Mouse (Mus musculus): Measurements from ENCODE around the gene Rhbdf1. TPM values are rescaled to one million over a fixed set of nuclear protein-coding genes. Genes with fewer than 3 reads are reported as not detected.

Rhbdf1 gene
- polyA plus RNA-seq, 1 experiment from 2014 or later: 46.1 TPM

DNA sequence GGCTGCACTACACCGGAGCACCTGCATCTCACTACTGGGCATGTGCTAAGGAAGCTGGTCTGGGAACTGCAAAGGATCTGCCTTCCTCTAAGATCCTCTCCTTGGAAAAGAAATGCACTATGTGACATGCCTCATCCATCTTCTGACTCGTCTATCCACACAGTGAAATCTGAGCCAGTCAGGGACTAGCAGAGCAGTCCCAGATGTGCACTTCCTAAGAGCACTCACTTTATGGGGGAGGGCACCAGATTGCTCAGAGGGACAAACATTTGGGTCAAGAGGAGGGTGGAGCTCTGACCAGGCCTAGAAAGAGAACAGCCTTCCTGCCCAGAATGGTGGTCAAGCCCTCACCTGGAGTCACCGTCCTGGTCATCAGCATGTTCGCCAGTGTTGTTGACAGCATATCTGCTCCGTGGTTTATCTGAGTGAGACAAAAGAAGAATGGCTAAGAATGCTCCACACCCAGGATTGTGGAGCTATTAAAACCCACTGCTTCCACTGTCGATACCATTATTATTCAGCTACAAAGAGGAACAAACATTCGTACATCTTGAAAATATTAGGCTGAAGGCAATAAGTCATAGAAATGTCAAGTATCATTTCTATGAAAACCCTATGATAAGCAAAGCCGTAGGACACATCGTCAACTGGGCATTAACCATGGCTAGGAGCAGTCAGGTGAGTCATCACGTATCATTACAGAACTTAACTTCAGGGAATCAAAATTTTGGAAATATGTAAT, 40.7 kb upstream of the Rhbdf1 start:
- no peak overlapping the region for H3K27ac ChIP-seq (ENCODE audit: low read length)
- H3K9me3 ChIP-seq (ENCODE audit: control insufficient read depth, low read depth, low read length): no peaks in the 10 kb centered on the region

DNA sequence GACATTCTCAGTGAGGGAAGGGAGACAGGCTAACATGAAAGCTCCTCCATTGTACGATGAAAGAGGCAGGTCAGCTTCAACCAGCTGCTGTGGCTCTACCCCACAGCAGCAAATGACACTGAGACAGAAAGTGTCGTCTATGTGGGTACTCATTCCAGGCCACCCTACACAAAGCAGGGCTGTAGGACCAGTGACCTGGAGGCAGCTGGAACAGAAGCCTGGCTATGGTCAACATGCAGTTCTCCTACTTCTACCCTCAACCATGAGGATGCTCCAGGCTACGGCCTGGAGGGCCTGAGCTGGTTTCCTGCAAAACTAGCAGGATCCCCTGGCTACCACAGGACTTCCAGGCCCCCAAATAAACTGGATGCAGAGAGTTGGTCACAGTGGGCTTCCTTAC, 34.5 kb upstream of the Rhbdf1 start:
- ATAC-seq (ENCODE audit: insufficient number of reproducible peaks, insufficient read depth, low FRiP score, low read depth): no peak

More for the DNA sequence above, 40.7 kb upstream of the Rhbdf1 start:
- 53% methylated on average over 10 of the region's 10 CpGs for WGBS
- H3K4me3 ChIP-seq (ENCODE audit: low read depth, low read length): no peak overlapping the region
- H3K4me1 ChIP-seq (ENCODE audit: control insufficient read depth, insufficient read depth, low read length): peaks cover 4% of the 10 kb centered on the region; the same call in 1 of the 2 replicates
- no peaks in the 10 kb centered on the region for H3K27me3 ChIP-seq (ENCODE audit: control insufficient read depth, insufficient read depth, low read length)
- no peak overlapping the region for H3K9ac ChIP-seq (replicated peaks; ENCODE audit: low read depth, low read length)
- no peak for ATAC-seq (ENCODE audit: insufficient number of reproducible peaks, insufficient read depth, low FRiP score, low read depth)
- peaks cover 6% of the 10 kb centered on the region; the same call in 1 of the 2 replicates for H3K36me3 ChIP-seq (ENCODE audit: control insufficient read depth, insufficient read depth, low read length)
- no peak overlapping the region for H3K4me2 ChIP-seq (replicated peaks; ENCODE audit: low read depth, low read length)

DNA sequence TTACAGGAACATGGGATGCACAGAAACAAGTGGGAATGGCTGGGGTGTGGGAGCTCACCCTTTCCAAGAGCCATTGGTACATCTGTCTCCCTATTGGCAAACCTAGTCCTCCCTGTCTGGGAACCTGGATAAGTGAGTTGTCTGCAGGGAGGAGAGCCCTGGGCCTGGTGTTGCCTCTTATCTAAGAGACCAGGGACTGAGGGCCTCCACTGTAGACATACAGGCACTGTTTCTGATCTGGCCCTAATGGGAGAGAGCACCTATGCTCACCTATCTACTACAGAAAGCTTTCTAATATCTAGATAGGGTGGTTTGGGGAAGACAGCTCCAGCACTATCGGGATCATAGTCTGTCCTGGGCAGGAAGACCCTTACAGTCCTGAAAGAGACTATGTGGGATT, 34.0 kb upstream of the Rhbdf1 start:
- WGBS: 95% methylated on average over 1 of the region's 1 CpGs
- H3K4me2 ChIP-seq (replicated peaks; ENCODE audit: low read depth, low read length): no peak overlapping the region
- H3K36me3 ChIP-seq (ENCODE audit: control insufficient read depth, insufficient read depth, low read length): peaks cover 27% of the 10 kb centered on the region
- ATAC-seq (ENCODE audit: insufficient number of reproducible peaks, insufficient read depth, low FRiP score, low read depth): peak; percentile 88; the same call in 1 of the 2 replicates
- H3K27me3 ChIP-seq (ENCODE audit: control insufficient read depth, insufficient read depth, low read length): no peaks in the 10 kb centered on the region
- H3K9me3 ChIP-seq (ENCODE audit: control insufficient read depth, low read depth, low read length): no peaks in the 10 kb centered on the region
- no peak overlapping the region for H3K4me3 ChIP-seq (ENCODE audit: low read depth, low read length)
- no peak overlapping the region for H3K27ac ChIP-seq (ENCODE audit: low read length)
- H3K9ac ChIP-seq (replicated peaks; ENCODE audit: low read depth, low read length): no peak overlapping the region
- H3K4me1 ChIP-seq (ENCODE audit: control insufficient read depth, insufficient read depth, low read length): no peaks in the 10 kb centered on the region

More for the DNA sequence above, 34.5 kb upstream of the Rhbdf1 start:
- no peak overlapping the region for H3K9ac ChIP-seq (replicated peaks; ENCODE audit: low read depth, low read length)
- no peak overlapping the region for H3K4me3 ChIP-seq (ENCODE audit: low read depth, low read length)
- H3K36me3 ChIP-seq (ENCODE audit: control insufficient read depth, insufficient read depth, low read length): peaks cover 23% of the 10 kb centered on the region
- no peak overlapping the region for H3K4me2 ChIP-seq (replicated peaks; ENCODE audit: low read depth, low read length)
- no peaks in the 10 kb centered on the region for H3K27me3 ChIP-seq (ENCODE audit: control insufficient read depth, insufficient read depth, low read length)
- no peaks in the 10 kb centered on the region for H3K4me1 ChIP-seq (ENCODE audit: control insufficient read depth, insufficient read depth, low read length)
- no peak overlapping the region for H3K27ac ChIP-seq (ENCODE audit: low read length)
- no peaks in the 10 kb centered on the region for H3K9me3 ChIP-seq (ENCODE audit: control insufficient read depth, low read depth, low read length)
- WGBS: 82% methylated on average over 3 of the region's 3 CpGs

GRCm38 (mm10) chr11:32253121-32253520, 31.0 kb upstream of the Rhbdf1 start:
- 100% methylated on average over 1 of the region's 1 CpGs for WGBS

GRCm38 (mm10) chr11:32250880-32251763, 29.0 kb upstream of the Rhbdf1 start:
- 80% methylated on average over 8 of the region's 8 CpGs for WGBS

More at GRCm38 (mm10) chr11:32253121-32253520, 31.0 kb upstream of the Rhbdf1 start:
- H3K36me3 ChIP-seq (ENCODE audit: control insufficient read depth, insufficient read depth, low read length): peaks cover 37% of the 10 kb centered on the region
- no peak overlapping the region for H3K9ac ChIP-seq (replicated peaks; ENCODE audit: low read depth, low read length)
- no peak for ATAC-seq (ENCODE audit: insufficient number of reproducible peaks, insufficient read depth, low FRiP score, low read depth)
- H3K9me3 ChIP-seq (ENCODE audit: control insufficient read depth, low read depth, low read length): no peaks in the 10 kb centered on the region
- no peak overlapping the region for H3K27ac ChIP-seq (ENCODE audit: low read length)
- no peak overlapping the region for H3K4me3 ChIP-seq (ENCODE audit: low read depth, low read length)
- no peaks in the 10 kb centered on the region for H3K4me1 ChIP-seq (ENCODE audit: control insufficient read depth, insufficient read depth, low read length)
- no peaks in the 10 kb centered on the region for H3K27me3 ChIP-seq (ENCODE audit: control insufficient read depth, insufficient read depth, low read length)
- H3K4me2 ChIP-seq (replicated peaks; ENCODE audit: low read depth, low read length): no peak overlapping the region

DNA sequence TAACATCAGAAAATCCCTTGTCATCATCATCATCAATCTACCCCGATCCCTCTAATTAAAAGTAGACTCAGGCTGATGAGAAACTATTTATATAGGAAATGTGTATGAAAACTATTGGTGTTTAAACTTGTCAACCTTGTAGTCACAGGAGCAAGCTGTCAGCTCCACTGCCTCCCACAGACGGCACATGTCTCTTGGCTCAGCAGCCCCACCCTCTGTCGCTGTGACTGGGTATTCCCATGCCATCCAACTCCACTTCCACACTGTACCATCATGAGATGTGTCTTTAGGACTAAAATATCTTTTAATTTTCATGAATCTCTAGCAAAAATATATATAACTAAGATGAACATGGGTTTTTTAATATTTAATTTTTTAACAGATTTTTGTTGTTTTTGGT, 26.2 kb upstream of the Rhbdf1 start:
- no peaks in the 10 kb centered on the region for H3K27me3 ChIP-seq (ENCODE audit: control insufficient read depth, insufficient read depth, low read length)
- H3K4me1 ChIP-seq (ENCODE audit: control insufficient read depth, insufficient read depth, low read length): no peaks in the 10 kb centered on the region
- no peak for ATAC-seq (ENCODE audit: insufficient number of reproducible peaks, insufficient read depth, low FRiP score, low read depth)
- no peak overlapping the region for H3K9ac ChIP-seq (replicated peaks; ENCODE audit: low read depth, low read length)
- WGBS: 77% methylated on average over 3 of the region's 3 CpGs
- H3K4me2 ChIP-seq (replicated peaks; ENCODE audit: low read depth, low read length): no peak overlapping the region
- peaks cover 52% of the 10 kb centered on the region for H3K36me3 ChIP-seq (ENCODE audit: control insufficient read depth, insufficient read depth, low read length)
- no peak overlapping the region for H3K4me3 ChIP-seq (ENCODE audit: low read depth, low read length)
- no peak overlapping the region for H3K27ac ChIP-seq (ENCODE audit: low read length)
- no peaks in the 10 kb centered on the region for H3K9me3 ChIP-seq (ENCODE audit: control insufficient read depth, low read depth, low read length)

More at GRCm38 (mm10) chr11:32250880-32251763, 29.0 kb upstream of the Rhbdf1 start:
- H3K9ac ChIP-seq (replicated peaks; ENCODE audit: low read depth, low read length): no peak overlapping the region
- no peaks in the 10 kb centered on the region for H3K4me1 ChIP-seq (ENCODE audit: control insufficient read depth, insufficient read depth, low read length)
- peaks cover 38% of the 10 kb centered on the region for H3K36me3 ChIP-seq (ENCODE audit: control insufficient read depth, insufficient read depth, low read length)
- H3K9me3 ChIP-seq (ENCODE audit: control insufficient read depth, low read depth, low read length): no peaks in the 10 kb centered on the region
- no peak overlapping the region for H3K27ac ChIP-seq (ENCODE audit: low read length)
- no peaks in the 10 kb centered on the region for H3K27me3 ChIP-seq (ENCODE audit: control insufficient read depth, insufficient read depth, low read length)
- no peak overlapping the region for H3K4me3 ChIP-seq (ENCODE audit: low read depth, low read length)
- ATAC-seq (ENCODE audit: insufficient number of reproducible peaks, insufficient read depth, low FRiP score, low read depth): peak; percentile 91; the same call in 1 of the 2 replicates
- H3K4me2 ChIP-seq (replicated peaks; ENCODE audit: low read depth, low read length): no peak overlapping the region

GRCm38 (mm10) chr11:32247068-32247467, 25.0 kb upstream of the Rhbdf1 start:
- Histone ChIP-seq H3K4me3 (ENCODE audit: low read depth, low read length) (no peak overlapping the region), H3K27ac (ENCODE audit: low read length) (no peak overlapping the region), H3K9ac (replicated peaks; ENCODE audit: low read depth, low read length) (no peak overlapping the region), H3K4me2 (replicated peaks; ENCODE audit: low read depth, low read length) (no peak overlapping the region), H3K4me1 (ENCODE audit: control insufficient read depth, insufficient read depth, low read length) (no peaks in the 10 kb centered on the region), H3K27me3 (ENCODE audit: control insufficient read depth, insufficient read depth, low read length) (no peaks in the 10 kb centered on the region), H3K9me3 (ENCODE audit: control insufficient read depth, low read depth, low read length) (no peaks in the 10 kb centered on the region), H3K36me3 (ENCODE audit: control insufficient read depth, insufficient read depth, low read length) (peaks cover 42% of the 10 kb centered on the region)
- no peak for ATAC-seq (ENCODE audit: insufficient number of reproducible peaks, insufficient read depth, low FRiP score, low read depth)

DNA sequence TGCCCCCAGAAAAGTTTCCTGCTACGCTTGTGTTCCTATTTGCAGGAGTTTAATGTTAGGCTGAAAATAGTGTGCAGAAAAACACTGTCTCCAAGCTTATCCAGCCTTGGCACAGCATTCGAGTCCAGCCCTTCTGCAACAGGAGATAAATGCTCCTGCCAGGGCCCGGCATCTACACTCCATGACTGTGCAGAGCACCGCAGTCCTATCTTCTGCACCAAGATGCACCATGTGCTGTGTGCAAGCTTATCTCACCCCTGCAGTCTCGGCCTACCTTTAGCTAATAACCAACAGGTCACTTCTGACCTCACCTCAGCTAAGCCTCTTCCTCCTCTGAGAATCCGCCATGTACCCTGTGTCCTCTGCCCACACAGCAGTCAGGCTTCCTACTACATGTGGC, 23.5 kb upstream of the Rhbdf1 start:
- Histone ChIP-seq H3K27me3 (ENCODE audit: control insufficient read depth, insufficient read depth, low read length) (no peaks in the 10 kb centered on the region), H3K4me1 (ENCODE audit: control insufficient read depth, insufficient read depth, low read length) (no peaks in the 10 kb centered on the region), H3K4me3 (ENCODE audit: low read depth, low read length) (no peak overlapping the region), H3K36me3 (ENCODE audit: control insufficient read depth, insufficient read depth, low read length) (peaks cover 36% of the 10 kb centered on the region), H3K9me3 (ENCODE audit: control insufficient read depth, low read depth, low read length) (no peaks in the 10 kb centered on the region), H3K4me2 (replicated peaks; ENCODE audit: low read depth, low read length) (no peak overlapping the region), H3K27ac (ENCODE audit: low read length) (no peak overlapping the region), H3K9ac (replicated peaks; ENCODE audit: low read depth, low read length) (no peak overlapping the region)
- 94% methylated on average over 6 of the region's 6 CpGs for WGBS
- ATAC-seq (ENCODE audit: insufficient number of reproducible peaks, insufficient read depth, low FRiP score, low read depth): peak; percentile 85; the same call in 1 of the 2 replicates
